Mouse (Mus musculus): ENCODE measurements around the gene Osbp. TPM values are rescaled to one million over a fixed set of nuclear protein-coding genes. Genes with fewer than 3 reads are reported as not detected.
"Not testable (repeated sequence)": the region's sequence is repeated elsewhere in the genome, so short reads cannot be mapped to it uniquely, and the experiment has no call there.

Gene Osbp
- 10 to 100 TPM; 56.9 to 63.4 TPM for total RNA-seq (2021)
- long read RNA-seq, experiment 1, full-length matches to known transcripts = 9 of 18 reads
- long read RNA-seq, experiment 1, partial matches to known transcripts = 2 of 18 reads
- long read RNA-seq, experiment 1, other reads (novel, unspliced or antisense) = 7 of 18 reads
- long read RNA-seq, experiment 2, full-length matches to known transcripts = 35 of 53 reads
- long read RNA-seq, experiment 2, partial matches to known transcripts = 15 of 53 reads
- long read RNA-seq, experiment 2, other reads (novel, unspliced or antisense) = 3 of 53 reads

DNA sequence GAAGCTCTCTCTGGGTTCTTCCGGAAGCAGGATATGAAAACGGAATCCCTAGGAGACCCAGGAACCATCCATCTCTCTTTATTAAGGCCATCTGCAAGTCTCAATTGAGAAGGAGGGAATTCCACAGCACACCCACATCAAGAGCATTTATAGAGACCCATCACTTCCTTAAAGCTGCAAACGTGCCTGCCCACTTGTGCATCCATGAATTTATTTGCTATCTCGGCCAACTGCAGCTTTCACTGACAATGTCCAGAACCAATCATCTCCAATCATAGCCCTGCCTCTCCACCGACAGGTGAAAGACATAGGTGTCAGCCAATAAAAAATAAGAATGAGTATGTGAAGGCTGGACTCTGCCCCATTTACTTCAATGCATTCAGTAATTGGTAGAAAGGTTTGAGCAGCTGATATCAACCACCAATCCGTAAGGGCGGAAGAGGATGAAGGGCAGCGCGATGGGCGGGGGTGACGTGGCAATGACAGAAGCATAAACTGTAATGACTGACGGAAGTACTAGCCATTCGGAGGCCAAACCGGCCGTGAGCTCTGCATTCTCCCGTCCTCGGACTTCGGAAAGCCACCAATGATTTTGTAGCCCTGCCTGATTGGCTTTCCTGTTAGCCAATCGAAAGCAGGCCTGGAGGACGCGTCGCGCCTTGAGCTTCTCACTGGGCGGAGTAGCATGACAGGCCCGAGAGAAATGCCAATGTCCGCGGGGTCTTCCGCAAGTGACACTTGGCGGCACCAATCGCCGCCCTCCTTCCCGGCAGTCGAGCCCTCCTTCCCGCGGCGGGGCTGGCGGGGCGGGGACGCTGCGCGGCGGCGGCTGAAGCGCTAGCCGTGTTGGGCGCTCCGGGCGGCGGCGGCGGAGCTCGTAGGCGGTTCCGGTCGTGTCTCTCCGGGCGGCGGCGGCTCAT lies at the start of gene Osbp:
Gene Osbp, plus strand, starts transcription at position 919 of the 920 bp plus-strand sequence.
- DNase-seq = peak; percentile 100

DNA sequence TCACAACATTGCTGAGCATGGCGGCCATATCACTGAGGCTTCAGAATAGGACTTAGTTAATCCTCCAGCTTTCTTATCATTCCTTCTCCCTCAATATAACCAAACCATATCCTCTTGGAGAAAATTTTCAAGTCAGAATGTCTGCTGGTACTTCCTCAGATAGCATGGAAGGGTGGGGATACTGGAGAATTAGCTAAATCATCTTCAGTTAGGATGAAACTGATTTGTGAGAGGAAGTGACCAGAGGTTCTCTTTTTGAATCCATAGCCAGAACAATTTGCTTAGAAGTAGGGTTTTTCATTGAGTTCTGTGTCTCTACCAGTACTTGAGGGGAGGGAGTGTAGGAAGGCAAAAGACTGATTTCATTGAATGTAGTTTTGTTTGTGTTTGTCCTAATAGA lies 43.7 kb upstream of the Osbp start:
- DNase-seq = no peak

DNA sequence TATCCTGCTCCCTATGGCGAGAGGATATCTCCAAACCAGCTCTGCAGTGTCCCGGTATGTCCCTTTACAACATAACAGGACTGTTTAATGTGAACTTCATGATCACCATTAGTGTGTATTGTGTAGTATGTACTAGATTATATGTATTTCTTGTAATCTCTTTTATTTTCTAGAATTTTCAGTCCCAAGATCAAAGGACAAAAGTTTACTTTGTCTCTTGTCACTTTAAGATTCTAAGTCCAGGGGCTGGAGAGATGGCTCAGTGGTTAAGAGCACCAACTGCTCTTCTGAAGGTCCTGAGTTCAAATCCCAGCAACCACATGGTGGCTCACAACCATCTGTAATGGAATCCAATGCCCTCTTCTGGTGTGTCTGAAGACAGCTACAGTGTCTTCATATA lies 43.2 kb upstream of the Osbp start:
- DNase-seq = not testable (repeated sequence)

DNA sequence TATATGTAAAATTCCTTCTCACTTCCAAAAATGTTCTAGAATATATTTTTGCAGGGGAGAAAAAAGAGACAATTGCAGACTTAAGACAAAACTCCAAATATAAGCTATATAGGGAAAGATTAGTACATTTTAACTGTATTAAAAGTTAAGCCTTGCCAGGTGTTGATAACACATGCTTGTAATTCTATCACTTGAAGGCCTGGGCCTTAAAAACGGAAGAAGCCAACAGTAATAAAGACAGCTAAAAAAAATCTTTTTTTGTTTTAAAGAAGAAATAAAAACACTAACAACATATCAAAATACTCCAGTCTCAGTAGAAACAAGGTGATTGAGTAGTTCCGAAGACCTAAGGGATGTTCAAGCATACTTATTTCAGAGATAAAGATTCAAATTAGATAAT lies 39.4 kb upstream of the Osbp start:
- DNase-seq = no peak

DNA sequence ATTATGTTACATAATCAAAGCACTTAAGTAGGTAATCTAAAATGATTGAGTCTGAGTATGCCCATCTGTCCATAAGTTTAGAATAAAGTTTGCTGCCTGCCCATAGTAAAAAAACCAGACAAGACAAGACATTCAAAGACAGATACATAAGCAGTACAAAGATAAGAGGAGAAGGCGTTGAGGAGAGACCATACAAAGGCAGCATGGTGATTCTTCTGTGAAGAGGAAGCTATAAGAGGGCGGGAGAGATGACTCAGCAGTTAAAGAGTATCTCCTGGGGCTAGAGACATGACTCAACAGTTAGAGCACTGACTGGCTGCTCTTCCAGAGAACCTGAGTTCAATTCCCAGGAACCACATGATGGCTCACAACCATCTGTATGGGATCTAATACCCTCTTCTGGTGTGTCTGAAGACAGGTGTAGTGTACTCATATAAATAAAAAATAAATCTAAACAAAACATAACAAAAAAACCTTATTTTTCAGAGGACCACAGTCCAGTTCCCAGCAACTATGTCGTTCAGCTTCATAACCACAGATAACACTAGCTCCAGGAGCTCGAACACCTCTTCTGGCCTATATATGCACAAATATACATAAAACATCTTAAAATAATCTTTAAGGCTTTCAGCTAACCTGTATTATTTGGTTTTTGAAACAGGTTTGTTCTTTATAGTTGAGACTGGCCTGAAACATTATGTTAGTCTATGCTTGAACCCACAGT lies 37.6 kb upstream of the Osbp start:
- no peak for DNase-seq

DNA sequence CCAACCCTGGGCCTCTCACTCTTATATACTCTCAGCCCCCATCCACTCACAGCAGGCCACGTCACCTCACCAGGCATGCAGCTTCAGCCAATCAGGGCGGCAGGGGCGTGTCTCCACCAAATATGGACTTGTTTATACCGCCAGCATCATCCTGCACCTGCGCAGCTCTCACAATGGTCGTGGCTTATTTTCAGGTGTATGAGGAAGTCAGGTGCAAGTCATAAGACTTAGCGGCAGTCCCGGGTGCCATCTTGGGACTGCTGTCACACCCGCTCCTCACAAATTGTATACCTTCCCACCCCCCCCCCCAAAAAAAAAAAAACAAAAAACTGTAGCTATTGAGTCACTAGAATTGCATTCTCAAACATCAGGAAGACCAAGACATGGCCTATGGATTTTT lies 19.3 kb upstream of the Osbp start:
- DNase-seq = not testable (repeated sequence)

DNA sequence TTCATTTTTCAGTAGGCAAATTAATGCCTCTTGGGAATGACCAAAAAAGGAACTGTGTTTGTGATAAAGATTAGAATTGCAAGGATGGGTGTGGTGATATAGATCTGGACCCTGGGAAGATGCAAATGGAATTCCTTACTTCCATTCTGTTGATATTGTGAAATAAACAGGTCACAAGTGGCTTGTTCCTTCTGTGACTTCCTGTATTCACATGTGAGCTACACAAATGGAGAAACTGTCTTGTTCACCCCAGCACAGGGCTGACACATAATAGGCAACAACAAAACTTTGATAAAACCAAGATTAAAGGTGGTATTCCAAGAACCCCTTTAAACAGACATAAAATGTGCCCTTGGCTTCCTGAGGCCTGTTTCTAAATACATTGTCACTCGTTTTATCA lies 15.9 kb upstream of the Osbp start:
- DNase-seq = no peak

DNA sequence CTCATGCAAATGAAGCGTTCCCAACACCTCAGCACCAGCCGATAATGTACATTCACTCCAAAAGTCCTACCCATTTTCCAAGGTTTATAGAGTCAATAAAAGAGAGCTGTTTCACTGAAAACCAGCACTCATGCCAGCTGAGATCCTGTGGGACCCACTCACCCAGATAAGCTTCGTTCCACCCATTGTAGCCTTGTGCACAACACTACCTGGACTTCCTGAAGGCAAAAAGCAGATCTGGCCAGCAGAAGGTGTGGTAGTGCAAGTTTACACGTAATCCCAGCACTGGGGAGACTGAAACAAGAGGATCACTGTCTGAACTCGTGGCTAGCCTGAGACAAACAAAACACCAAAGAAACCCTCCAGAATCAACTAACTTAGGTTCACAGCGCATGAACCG lies 15.0 kb upstream of the Osbp start:
- DNase-seq = no peak

DNA sequence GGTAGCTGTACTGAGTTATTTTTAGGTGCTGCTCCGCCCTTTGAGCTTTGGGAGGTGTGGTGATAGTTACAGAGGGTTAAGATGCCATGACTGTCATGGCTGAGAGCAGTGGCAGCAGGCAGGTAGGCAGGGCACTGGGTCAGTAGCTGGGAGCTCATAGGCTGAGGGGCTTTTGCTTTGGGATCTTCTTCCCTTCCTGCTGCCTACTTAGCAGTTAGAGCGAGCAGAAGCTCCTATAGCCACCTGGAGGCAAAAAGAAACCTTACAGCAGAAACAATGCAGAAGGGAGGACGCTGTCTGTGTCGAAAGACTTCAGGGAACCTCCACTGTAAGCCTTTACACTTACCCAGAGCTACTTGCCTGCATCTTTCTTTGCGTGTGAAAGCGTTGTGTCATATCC lies 11.5 kb upstream of the Osbp start:
- DNase-seq = no peak

DNA sequence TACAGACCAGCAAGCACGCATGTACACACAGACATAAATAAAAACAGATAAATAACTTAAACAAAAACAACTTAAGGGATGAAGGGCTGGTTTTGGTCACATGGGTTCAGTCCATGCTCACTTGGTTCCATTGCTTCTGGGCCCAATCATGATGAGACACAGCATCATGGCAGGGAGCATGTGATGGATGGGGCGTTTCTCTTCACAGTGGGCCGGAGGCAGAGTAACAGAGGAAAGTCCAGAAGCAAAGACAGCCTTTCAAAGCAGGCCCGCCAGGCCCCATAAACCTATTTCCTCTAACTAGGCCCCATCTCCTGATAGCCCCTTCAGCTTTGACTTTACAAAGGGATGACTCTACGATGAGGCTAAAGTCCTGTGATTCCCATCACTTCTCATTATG lies 9.1 kb upstream of the Osbp start:
- DNase-seq = no peak

DNA sequence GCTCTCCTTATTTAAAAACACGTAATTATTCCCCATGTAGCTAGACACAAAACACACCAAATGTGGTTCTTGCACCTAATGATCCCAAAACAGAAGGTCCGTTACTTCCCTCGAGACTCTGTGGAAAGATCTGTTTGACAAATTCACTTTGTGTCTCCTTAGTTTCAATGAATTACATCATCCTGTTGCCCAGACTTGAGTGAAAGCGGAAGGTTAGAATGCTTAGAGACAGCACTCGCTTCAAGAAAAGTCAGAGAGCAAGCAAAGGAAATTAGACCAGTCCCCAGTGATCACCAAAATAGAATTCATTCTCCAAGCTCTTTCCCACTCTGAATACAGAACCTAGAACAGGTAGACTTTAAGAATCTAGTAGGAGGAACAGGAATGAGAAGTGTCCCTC lies 8.3 kb upstream of the Osbp start:
- no peak for DNase-seq

DNA sequence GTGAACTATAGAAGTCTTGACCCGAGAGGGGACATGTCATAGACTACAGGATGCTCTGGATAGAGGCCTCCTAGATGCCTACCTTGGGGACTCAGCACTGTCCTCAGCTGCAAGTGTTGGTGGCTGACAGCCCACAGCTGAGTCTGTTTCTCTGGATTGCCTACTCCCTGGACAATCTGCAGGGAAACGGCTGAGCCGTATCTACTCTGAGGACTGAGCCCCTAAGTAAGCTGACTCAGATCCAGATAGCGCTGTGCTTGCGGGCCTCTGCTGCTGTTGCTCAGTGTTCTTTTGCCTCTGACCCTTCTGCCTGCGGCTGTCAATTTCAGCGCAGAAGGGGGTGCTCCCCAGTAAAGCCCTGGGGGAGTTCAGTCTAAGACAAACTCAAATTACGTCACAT lies 7.9 kb upstream of the Osbp start:
- no peak for DNase-seq

DNA sequence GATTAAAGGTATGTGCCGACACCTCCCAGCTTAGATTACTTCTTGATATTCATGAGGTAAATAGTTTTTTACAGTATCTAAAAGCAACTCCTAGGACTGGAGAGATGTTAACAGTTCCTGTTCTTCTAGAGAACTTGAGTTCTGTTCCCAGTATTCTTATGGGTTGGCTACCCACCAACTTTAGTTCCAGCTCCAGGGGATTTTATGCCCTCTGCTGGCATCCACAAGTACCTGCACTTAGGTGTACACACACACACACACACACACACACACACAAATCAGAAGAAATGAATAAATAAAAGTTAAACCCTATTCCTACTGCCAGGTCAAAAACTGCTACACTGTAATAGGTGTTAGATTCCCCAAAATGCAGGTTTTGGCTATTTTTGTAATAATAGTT lies 1.5 kb upstream of the Osbp start:
- no peak for DNase-seq

DNA sequence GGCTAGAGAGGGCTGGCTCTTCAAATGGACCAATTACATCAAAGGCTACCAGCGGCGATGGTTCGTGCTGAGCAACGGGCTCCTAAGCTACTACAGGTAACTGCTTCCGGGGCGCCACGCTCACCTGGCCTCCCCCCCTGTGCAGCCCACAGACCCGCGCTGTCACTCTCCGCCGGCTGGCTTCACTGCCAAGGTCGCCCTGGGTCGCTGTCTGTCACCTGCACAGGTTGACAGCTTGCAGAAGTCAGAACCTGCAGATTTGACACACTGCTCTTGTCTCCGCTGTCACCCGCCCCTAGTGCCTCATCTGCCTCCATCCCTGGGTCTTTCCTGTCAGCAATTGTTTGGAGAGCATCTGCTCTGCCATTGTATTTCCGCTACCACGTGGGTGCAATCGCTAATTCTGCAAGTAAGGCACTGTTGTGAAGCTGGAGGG lies 478 bp downstream of the Osbp start:
- peak; percentile 42 for DNase-seq

DNA sequence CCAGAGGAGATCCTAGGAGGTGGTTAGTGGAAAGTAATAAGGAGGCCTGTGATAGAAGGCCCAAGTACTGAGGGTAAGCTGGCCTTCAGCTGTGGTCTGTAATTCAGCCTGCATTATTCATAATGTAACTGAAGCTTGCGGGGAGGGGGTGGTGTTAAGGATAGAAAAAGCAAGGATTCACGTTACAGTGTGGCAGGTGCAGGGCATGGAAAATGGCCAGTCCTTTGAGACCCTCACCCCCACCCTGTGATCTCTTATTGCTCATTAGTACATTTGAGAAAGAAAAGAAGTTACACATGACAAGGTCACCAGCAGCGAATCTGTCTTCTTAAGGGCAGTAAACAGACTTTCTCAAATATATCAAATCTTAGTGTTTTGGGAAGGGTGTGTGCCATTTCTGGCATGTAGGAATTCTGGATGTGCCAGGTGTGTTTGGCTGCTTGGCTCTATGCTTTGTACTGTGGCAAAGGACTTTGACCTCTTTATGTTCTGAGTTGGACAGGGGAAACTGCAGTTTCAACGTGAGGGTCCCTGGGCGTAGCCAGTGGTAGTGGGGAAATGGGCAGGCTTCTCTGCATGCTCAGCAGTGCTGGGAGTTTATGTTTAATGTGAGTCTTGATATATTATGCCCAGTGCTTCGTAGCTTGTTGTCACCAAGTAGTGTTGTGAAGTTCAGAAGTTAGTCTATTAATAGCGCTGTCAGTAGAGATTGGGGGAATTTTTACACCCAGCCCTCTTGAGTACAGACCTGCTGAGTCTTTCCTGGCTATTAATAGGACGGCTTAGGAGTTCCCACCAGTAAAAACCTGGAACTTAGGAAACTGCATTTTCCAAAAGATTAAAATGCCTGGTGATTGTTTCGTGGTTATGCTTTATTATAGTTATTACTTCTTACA lies 3.7 kb downstream of the Osbp start:
- no peak for DNase-seq

DNA sequence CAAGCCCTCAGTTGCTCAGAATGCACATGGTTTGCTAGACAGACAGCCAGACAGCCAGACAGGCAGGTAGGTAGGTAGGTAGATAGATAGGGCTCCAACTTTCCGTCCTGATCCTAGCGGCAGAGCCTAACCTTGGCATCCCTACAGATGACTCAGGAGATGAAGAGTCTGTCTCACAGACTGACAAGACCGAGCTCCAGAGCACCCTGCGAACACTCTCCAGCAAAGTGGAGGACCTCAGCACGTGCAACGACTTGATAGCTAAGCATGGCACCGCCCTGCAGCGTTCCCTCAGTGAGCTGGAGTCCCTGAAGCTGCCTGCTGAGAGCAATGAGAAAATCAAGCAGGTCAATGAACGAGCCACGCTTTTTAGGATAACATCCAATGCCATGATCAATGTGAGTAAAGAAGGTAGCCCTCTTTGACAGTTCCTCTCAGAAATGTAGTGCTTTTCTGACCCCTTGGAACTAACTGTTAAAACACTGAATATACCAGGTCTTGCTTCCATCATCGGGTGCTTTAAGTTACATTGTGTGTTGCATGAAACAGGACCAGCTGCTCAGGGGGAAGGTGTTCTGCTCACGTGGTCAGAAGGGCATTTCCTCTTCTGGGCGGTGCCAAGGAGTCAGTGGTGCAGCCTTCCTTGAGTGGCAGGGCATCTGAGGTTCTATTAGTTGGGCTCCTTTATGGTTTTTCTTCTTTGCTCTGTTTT lies 7.9 kb downstream of the Osbp start:
- no peak for DNase-seq

DNA sequence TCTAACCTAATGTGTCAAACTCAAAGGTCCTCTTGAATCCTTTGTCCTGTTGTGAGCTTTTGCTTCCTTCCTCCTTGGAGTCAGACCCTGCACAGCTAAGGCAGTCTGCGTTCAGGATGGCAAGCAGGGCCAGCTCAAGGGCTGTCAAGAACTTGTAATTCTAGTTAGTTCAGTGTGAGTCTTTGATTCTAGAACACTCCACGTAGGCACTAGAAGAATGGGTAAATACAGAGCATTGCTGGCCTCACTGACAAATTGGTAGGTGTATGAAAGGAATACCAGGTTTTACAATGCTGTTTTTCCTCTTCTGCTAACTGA lies 8.4 kb downstream of the Osbp start:
- no peak for DNase-seq

DNA sequence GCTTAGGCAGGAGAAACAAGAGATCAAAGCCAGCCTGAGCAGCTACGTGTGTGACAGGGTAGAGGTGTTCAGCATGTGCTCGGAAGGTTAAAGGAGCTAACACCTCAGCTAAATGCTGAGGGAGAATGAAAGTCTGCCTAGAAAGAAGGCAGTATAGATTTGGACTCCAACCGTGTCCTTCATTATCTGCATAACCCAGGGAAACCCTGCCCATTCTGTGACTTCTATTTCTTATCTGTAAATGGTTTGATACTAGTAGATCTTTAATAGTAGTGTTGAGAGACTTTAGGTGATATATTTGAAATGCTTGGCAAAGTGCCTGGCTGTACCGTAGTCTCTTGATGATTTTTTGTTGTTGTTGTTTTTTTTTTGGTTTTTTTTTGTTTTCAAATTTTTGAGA lies 9.9 kb downstream of the Osbp start:
- no peak for DNase-seq

DNA sequence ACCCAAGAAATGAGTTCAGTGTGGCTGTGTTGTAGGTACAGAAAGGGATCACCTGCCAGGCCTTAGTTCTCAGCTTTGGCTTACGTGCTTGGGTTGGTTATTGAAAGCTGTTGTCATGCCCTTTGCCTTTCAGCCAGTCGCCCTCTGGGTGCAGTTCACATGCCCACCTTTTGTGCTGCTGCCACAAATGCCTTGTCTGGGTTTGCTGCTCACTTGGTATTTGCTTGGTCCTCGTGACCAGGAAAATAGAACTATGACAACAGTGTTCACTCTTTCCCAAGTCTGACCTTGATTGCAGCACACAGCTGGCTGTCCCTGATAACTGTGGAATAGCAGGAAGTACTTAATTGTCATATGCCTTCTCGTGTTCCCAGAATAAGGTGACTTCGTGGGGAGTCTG lies 11.6 kb downstream of the Osbp start:
- no peak for DNase-seq

DNA sequence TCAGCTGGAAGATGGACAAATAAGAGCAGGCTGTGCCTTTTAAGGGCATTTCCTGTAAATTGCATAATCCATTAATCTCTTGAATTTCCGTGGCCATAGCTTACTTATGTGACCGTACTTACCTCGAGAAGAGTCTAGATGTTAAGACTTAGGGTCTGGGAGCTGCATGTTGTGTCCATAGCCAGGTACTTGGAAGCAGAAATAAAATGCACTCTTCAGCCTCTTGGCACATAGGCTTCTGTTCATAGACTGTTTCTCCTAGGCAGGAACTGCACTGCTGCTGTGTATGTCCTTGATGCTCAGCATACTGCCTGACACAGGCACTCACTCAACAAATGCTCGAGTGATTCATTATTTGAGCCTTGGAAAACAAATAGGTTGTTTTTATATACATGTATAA lies 14.7 kb downstream of the Osbp start:
- no peak for DNase-seq

DNA sequence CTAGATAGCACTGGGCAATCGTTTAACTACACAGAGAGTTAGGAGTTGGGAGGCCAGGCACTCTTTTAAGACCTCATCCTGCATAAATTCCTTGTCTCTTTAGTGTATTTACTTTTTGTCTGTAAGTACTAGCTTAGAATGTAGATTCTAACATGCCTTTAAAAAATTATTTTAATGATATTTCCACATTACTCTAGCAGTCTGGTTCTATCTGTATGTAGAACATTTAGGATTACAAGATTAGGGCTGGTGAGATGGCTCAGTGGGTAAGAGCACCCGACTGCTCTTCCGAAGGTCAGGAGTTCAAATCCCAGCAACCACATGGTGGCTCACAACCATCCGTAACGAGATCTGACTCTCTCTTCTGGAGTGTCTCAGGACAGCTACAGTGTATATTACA lies 18.9 kb downstream of the Osbp start:
- not testable (repeated sequence) for DNase-seq

All from gastrocnemius, postnatal 25 days (tissue).